Mouse (Mus musculus) ES-CJ7 (cell line): ENCODE data around the gene Fbxw8.

Experiments
- DNase-seq: peaks from one replicate; pipeline ENCODE4 v3.0.0; 2011; ENCODE audit warnings: low read depth, low spot score

Fbxw8 gene

GRCm38 (mm10) chr5:118079354-118079753 lies 75.9 kb downstream of the Fbxw8 start:
- DNase-seq = no peak

GRCm38 (mm10) chr5:118078550-118078949 lies 76.7 kb downstream of the Fbxw8 start:
- DNase-seq = no peak

GRCm38 (mm10) chr5:118076721-118077592 lies 78.3 kb downstream of the Fbxw8 start:
- no peak for DNase-seq

GRCm38 (mm10) chr5:118073213-118073773 lies 82.0 kb downstream of the Fbxw8 start:
- DNase-seq = no peak

- DNase-seq = no peak
These were observed 83.5 kb downstream of the Fbxw8 start for GRCm38 (mm10) chr5:118071766-118072165.

GRCm38 (mm10) chr5:118069315-118069714 lies 85.9 kb downstream of the Fbxw8 start:
- peak; percentile 69 for DNase-seq

- no peak for DNase-seq
These were observed 87.2 kb downstream of the Fbxw8 start for GRCm38 (mm10) chr5:118067984-118068494.

- peak; percentile 17 for DNase-seq
These were observed 87.7 kb downstream of the Fbxw8 start for GRCm38 (mm10) chr5:118067572-118067971.

GRCm38 (mm10) chr5:118066828-118067227 lies 88.4 kb downstream of the Fbxw8 start:
- DNase-seq = peak; percentile 57

GRCm38 (mm10) chr5:118065516-118066255 lies 89.6 kb downstream of the Fbxw8 start:
- no peak for DNase-seq

GRCm38 (mm10) chr5:118064284-118064901 lies 90.9 kb downstream of the Fbxw8 start:
- DNase-seq = no peak

- DNase-seq = no peak
These were observed 92.1 kb downstream of the Fbxw8 start for GRCm38 (mm10) chr5:118063181-118063621.

GRCm38 (mm10) chr5:118061391-118061790 lies 93.9 kb downstream of the Fbxw8 start:
- no peak for DNase-seq

- DNase-seq = no peak
These were observed 95.6 kb downstream of the Fbxw8 start for GRCm38 (mm10) chr5:118059646-118060045.

GRCm38 (mm10) chr5:118058858-118059257 lies 96.4 kb downstream of the Fbxw8 start:
- no peak for DNase-seq

GRCm38 (mm10) chr5:118057508-118058111 lies 97.7 kb downstream of the Fbxw8 start:
- DNase-seq = no peak

GRCm38 (mm10) chr5:118053205-118053604 lies 102.1 kb downstream of the Fbxw8 start:
- no peak for DNase-seq

GRCm38 (mm10) chr5:118051981-118052662 lies 103.1 kb downstream of the Fbxw8 start:
- DNase-seq = no peak

- no peak for DNase-seq
These were observed 104.5 kb downstream of the Fbxw8 start for GRCm38 (mm10) chr5:118050743-118051142.

GRCm38 (mm10) chr5:118048928-118049327 lies 106.3 kb downstream of the Fbxw8 start:
- DNase-seq = no peak

GRCm38 (mm10) chr5:118048412-118048811 lies 106.9 kb downstream of the Fbxw8 start:
- no peak for DNase-seq
